Mouse (Mus musculus) thymus, postnatal 4 days (tissue): ENCODE results near the gene Ptafr.
"Not testable (repeated sequence)": the region's sequence is repeated elsewhere in the genome, so short reads cannot be mapped to it uniquely, and the experiment has no call there.

Experiments
- DNase-seq: peaks from one replicate; pipeline ENCODE4 v3.0.0; 2021

The Ptafr gene

GRCm38 (mm10) chr4:132563261-132563660 lies 606 bp upstream of the Ptafr start:
- no peak for DNase-seq

DNA sequence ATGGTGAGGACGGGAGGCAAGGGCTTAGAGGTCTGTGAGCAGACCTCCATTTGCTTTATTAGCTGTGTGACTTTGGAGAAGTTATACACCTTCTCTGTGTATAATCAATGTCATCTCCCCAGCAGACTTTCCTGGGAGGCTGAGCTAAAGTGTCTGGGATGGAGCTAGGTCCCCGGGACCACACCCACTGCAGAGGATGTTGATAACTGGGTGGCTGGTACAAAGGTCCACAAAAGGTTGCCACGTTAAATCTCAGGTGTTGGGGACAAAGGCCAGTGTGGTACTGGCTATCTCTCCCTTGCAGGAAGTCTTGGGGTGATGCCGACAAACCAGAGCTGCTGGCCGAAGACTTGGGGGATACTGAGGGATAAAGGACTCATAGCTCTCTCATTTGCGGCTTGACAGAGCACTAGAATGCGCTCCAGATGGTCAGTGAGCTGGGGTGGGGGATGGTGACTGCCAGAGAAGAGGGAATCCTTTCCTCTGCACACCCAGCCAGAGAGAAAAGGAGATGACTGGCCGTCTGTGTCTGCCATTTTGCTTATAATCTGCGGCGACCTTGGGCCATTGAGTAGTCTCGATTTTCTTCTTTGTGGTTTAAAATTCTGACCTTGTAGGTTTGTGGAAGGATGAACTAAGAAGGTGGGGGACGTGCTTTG lies 1.4 kb downstream of the Ptafr start:
- DNase-seq, result no peak

DNA sequence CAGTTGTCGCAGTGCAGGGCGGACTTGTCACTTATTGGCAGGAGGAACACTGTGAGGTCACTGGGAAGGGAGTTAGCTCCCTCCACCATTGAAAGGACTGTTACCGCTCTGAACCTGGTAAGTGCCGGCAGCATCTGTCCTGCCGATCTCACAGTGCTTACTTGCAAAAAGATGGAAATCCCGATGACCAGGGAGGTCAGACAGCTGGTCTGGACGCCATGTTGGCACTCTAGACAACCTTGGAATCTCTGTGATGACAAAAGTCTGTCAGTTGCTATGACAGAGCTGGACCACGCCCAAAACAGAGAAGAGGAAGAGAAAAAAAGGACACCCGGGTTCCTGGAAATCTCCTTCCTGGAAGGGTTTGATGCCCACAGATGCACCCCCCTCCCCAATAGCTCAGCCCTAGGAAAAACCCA lies 3.5 kb downstream of the Ptafr start:
- DNase-seq, result no peak

GRCm38 (mm10) chr4:132569115-132569514 lies 5.2 kb downstream of the Ptafr start:
- DNase-seq, result peak; percentile 36

DNA sequence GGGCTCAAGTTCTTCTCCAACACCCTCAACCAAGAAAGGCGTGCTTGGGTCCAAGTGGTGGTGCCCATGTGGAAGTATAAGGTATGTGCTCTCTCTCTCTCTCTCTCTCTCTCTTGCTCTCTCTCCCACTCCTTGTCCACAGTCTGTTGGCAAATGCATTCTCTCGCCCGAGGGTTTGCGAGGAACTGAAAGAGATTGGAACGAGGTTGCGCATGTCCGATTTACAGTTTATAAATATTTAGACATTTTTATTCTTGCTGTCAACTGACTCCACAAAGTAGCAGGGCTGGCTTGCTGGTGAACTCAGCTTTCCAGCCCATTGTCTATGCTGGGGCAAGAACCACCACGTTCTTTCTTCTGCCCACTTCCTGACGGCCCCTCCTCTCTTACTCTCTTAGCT lies 7.3 kb downstream of the Ptafr start:
- DNase-seq, result no peak

GRCm38 (mm10) chr4:132573327-132573726 lies 9.5 kb downstream of the Ptafr start:
- DNase-seq, result no peak

DNA sequence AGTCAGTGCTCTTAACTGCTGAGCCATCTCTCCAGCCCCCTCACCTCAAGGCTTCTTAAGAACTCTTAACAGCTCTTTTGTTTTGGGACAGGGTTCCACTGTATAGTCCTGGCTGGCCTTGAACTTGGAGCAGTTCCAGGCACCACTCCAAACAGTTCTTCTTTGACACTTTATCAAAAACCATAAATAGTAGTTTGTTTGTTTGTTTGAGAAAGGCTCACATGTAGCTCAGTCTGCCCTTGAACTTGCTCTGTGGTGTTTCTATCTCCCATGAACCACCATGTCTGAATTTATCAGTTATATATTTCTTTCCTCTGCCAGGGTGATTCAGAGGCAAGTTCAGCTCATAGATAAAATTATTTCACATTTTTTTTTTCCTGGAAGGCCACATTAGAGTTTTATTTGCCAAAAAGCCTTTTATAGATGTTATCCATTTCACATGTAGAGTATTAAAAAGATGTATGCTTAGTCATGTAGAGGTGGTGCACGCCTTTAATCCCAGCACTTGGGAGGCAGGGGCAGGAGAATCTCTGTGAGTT lies 11.0 kb downstream of the Ptafr start:
- no peak for DNase-seq

GRCm38 (mm10) chr4:132583781-132584180 lies 19.9 kb downstream of the Ptafr start:
- DNase-seq, result no peak

DNA sequence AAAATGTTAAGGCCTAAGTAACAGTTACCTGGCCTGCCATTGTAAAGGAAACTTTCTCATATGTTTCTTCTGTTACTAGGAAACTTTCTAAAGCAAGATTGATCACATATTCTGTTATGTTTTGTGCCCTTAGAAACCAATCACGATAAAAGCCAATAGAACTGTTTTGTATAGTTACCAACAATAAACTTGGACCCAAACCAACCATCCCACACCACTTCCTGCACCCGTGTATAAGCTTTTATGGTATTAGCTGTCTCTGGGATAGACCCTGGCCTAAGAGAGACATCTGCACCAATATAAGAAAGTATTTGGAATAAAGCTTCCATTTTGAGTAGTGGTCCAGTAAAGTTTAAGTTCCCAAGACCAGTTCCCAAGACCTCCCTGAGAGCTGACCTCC lies 21.1 kb downstream of the Ptafr start:
- no peak for DNase-seq

GRCm38 (mm10) chr4:132586282-132586681 lies 22.4 kb downstream of the Ptafr start:
- DNase-seq, result no peak

- DNase-seq, result no peak
Observed at GRCm38 (mm10) chr4:132588512-132588911, 24.6 kb downstream of the Ptafr start.

GRCm38 (mm10) chr4:132590642-132591041 lies 26.8 kb downstream of the Ptafr start:
- no peak for DNase-seq

DNA sequence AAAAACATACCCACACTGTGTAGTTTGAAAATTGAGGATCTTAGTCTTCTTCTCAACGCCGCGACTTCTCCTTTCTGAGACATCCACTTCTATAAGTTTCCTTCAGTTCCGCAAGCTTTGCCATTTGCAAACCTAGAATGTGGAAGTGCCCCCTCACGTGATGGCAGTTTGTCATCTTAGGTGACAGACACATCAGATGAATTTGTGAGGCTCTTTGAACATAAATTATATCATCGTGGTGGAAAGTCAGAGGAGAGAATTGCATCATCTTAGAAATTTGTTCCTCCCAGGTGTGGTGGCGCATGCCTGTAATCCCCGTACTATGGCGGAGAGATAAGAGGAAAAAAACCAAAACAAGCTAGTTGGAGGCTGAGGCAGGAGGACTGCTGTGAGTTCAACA lies 29.1 kb downstream of the Ptafr start:
- no peak for DNase-seq

GRCm38 (mm10) chr4:132594191-132594590 lies 30.3 kb downstream of the Ptafr start:
- DNase-seq, result no peak

GRCm38 (mm10) chr4:132598861-132599260 lies 35.0 kb downstream of the Ptafr start:
- DNase-seq, result no peak

- DNase-seq, result no peak
Observed at GRCm38 (mm10) chr4:132599764-132600163, 35.9 kb downstream of the Ptafr start.

GRCm38 (mm10) chr4:132600465-132600864 lies 36.6 kb downstream of the Ptafr start:
- DNase-seq, result no peak

DNA sequence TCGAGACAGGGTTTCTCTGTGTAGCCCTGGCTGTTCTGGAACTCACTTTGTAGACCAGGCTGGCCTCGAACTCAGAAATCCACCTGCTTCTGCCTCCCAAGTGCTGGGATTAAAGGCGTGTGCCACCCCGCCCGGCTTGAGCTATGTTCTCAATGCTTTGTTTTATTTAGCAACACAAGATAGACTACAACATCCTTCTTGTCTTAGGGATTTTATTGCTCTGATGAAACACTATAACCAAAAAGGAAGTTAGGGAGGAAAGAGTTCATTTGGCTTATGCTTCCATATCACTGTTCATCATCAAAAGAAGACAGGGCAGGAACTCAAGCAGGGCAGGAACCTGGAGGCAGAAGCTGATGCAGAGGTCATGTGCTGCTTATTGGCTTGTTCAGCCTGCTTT lies 37.4 kb downstream of the Ptafr start:
- not testable (repeated sequence) for DNase-seq

- DNase-seq, result no peak
Observed at GRCm38 (mm10) chr4:132603468-132603867, 39.6 kb downstream of the Ptafr start.

DNA sequence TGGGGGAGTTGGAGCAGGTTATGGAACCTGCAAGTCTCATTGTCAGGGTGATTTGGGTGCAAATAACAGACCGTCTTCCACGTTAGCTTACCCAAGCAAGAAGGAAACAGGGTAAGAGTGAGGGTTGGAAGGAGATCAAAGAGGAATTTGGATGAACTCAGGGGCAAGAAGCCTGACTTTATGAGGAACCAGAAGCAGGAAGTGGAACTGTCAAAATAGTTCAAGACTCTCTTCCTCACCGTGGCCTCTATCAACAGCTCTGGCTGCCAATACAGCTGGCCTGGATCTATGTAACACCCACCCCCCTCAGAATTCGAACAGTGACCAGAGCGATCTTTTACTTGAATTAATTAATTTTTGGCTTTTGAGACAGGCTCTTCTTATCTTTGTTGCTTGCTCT lies 41.9 kb downstream of the Ptafr start:
- no peak for DNase-seq

DNA sequence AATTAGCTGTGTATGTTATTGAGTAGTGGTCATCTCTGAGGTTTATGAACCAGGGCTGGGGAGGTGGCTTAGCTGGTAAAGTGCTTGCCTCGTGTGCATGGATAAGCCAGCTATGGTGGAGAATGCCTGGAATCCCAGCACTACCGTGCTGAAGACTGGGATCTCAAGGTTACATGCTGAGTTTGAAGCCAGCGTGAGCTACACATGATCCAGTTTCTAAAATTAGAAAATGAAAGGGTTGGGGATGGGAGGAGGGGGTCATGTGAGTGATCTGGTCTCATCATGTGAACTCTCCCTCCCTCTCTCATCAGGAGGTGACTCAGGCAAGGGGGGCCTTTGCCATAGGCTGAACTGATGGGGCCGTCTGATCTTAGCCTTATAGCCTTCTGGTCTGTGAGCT lies 44.3 kb downstream of the Ptafr start:
- no peak for DNase-seq

GRCm38 (mm10) chr4:132610301-132610984 lies 46.6 kb downstream of the Ptafr start:
- no peak for DNase-seq

- DNase-seq, result no peak
Observed at GRCm38 (mm10) chr4:132611320-132611719, 47.5 kb downstream of the Ptafr start.

DNA sequence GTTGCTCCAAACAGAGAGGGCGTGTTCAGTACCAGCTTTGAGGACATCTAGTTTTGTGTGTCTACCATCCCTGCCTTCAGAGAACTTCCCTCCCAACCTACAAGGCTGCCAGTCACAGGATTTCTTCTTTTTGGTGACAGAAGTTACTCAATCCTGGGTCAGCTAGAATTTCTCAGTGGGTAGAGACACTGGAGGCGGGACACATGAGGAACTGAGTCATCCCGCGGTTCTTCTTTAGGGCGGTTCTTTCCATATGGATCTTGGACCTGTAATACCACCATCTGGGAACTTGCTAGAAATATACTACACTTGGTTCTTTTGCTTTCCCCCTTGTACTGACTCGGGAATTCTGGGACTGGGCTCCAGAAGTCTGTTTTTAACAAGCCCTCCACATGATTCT lies 54.0 kb downstream of the Ptafr start:
- DNase-seq, result no peak
